Mouse (Mus musculus): ENCODE data around the gene Alk. TPM values are rescaled to one million over a fixed set of nuclear protein-coding genes. Genes with fewer than 3 reads are reported as not detected.

Gene Alk
- polyA plus RNA-seq, 1 experiment: 0.25 TPM

GRCm38 (mm10) chr17:72250482-72251405, 353.7 kb downstream of the Alk start:
- Histone ChIP-seq H3K4me3 (ENCODE audit: insufficient read depth, low read length) (no peak overlapping the region), H3K27ac (ENCODE audit: insufficient read depth, low read length) (no peak overlapping the region), H3K4me1 (ENCODE audit: control insufficient read depth, insufficient read depth, low read length) (peaks cover 2% of the 10 kb centered on the region; the same call in 1 of the 2 replicates)
- TF ChIP-seq CTCF (IDR thresholded peaks at IDR 0.05; ENCODE audit: borderline replicate concordance, insufficient read depth, low read length) (no peak), POLR2A (IDR thresholded peaks at IDR 0.05; ENCODE audit: low read depth, low read length) (no peak)

- H3K27ac ChIP-seq (ENCODE audit: insufficient read depth, low read length): no peak overlapping the region
- no peak overlapping the region for H3K4me3 ChIP-seq (ENCODE audit: insufficient read depth, low read length)
- peak; percentile 49; the same call in 1 of the 2 replicates for TF ChIP-seq CTCF (IDR thresholded peaks at IDR 0.05; ENCODE audit: borderline replicate concordance, insufficient read depth, low read length)
- TF ChIP-seq POLR2A (IDR thresholded peaks at IDR 0.05; ENCODE audit: low read depth, low read length): no peak
Measured at GRCm38 (mm10) chr17:72242036-72242435, 362.4 kb downstream of the Alk start.

GRCm38 (mm10) chr17:72237315-72237714, 367.1 kb downstream of the Alk start:
- Histone ChIP-seq H3K4me1 (ENCODE audit: control insufficient read depth, insufficient read depth, low read length) (no peaks in the 10 kb centered on the region), H3K27ac (ENCODE audit: insufficient read depth, low read length) (no peak overlapping the region), H3K4me3 (ENCODE audit: insufficient read depth, low read length) (no peak overlapping the region)
- TF ChIP-seq CTCF (IDR thresholded peaks at IDR 0.05; ENCODE audit: borderline replicate concordance, insufficient read depth, low read length): no peak
- TF ChIP-seq POLR2A (IDR thresholded peaks at IDR 0.05; ENCODE audit: low read depth, low read length): no peak

More at GRCm38 (mm10) chr17:72242036-72242435, 362.4 kb downstream of the Alk start:
- no peaks in the 10 kb centered on the region for H3K4me1 ChIP-seq (ENCODE audit: control insufficient read depth, insufficient read depth, low read length)

GRCm38 (mm10) chr17:72230891-72231290, 373.5 kb downstream of the Alk start:
- H3K4me3 ChIP-seq (ENCODE audit: insufficient read depth, low read length): no peak overlapping the region
- H3K4me1 ChIP-seq (ENCODE audit: control insufficient read depth, insufficient read depth, low read length): no peaks in the 10 kb centered on the region
- TF ChIP-seq POLR2A (IDR thresholded peaks at IDR 0.05; ENCODE audit: low read depth, low read length) (no peak), CTCF (IDR thresholded peaks at IDR 0.05; ENCODE audit: borderline replicate concordance, insufficient read depth, low read length) (no peak)
- H3K27ac ChIP-seq (ENCODE audit: insufficient read depth, low read length): no peak overlapping the region

GRCm38 (mm10) chr17:72218816-72219215, 385.6 kb downstream of the Alk start:
- Histone ChIP-seq H3K4me1 (ENCODE audit: control insufficient read depth, insufficient read depth, low read length) (no peaks in the 10 kb centered on the region), H3K4me3 (ENCODE audit: insufficient read depth, low read length) (no peak overlapping the region), H3K27ac (ENCODE audit: insufficient read depth, low read length) (no peak overlapping the region)
- no peak for TF ChIP-seq POLR2A (IDR thresholded peaks at IDR 0.05; ENCODE audit: low read depth, low read length)
- TF ChIP-seq CTCF (IDR thresholded peaks at IDR 0.05; ENCODE audit: borderline replicate concordance, insufficient read depth, low read length): no peak

GRCm38 (mm10) chr17:72197576-72197975, 406.9 kb downstream of the Alk start:
- Histone ChIP-seq H3K4me1 (ENCODE audit: control insufficient read depth, insufficient read depth, low read length) (no peaks in the 10 kb centered on the region), H3K4me3 (ENCODE audit: insufficient read depth, low read length) (no peak overlapping the region), H3K27ac (ENCODE audit: insufficient read depth, low read length) (no peak overlapping the region)
- TF ChIP-seq CTCF (IDR thresholded peaks at IDR 0.05; ENCODE audit: borderline replicate concordance, insufficient read depth, low read length): no peak
- no peak for TF ChIP-seq POLR2A (IDR thresholded peaks at IDR 0.05; ENCODE audit: low read depth, low read length)

- TF ChIP-seq CTCF (IDR thresholded peaks at IDR 0.05; ENCODE audit: borderline replicate concordance, insufficient read depth, low read length) (no peak), POLR2A (IDR thresholded peaks at IDR 0.05; ENCODE audit: low read depth, low read length) (no peak)
Measured at GRCm38 (mm10) chr17:72194976-72195650, 409.3 kb downstream of the Alk start.

GRCm38 (mm10) chr17:72190536-72190935, 413.9 kb downstream of the Alk start:
- Histone ChIP-seq H3K27ac (ENCODE audit: insufficient read depth, low read length) (no peak overlapping the region), H3K4me1 (ENCODE audit: control insufficient read depth, insufficient read depth, low read length) (no peaks in the 10 kb centered on the region), H3K4me3 (ENCODE audit: insufficient read depth, low read length) (no peak overlapping the region)
- TF ChIP-seq CTCF (IDR thresholded peaks at IDR 0.05; ENCODE audit: borderline replicate concordance, insufficient read depth, low read length): no peak
- TF ChIP-seq POLR2A (IDR thresholded peaks at IDR 0.05; ENCODE audit: low read depth, low read length): no peak

More at GRCm38 (mm10) chr17:72194976-72195650, 409.3 kb downstream of the Alk start:
- Histone ChIP-seq H3K4me1 (ENCODE audit: control insufficient read depth, insufficient read depth, low read length) (no peaks in the 10 kb centered on the region), H3K27ac (ENCODE audit: insufficient read depth, low read length) (no peak overlapping the region), H3K4me3 (ENCODE audit: insufficient read depth, low read length) (no peak overlapping the region)

GRCm38 (mm10) chr17:72187026-72187425, 417.4 kb downstream of the Alk start:
- Histone ChIP-seq H3K4me1 (ENCODE audit: control insufficient read depth, insufficient read depth, low read length) (no peaks in the 10 kb centered on the region), H3K4me3 (ENCODE audit: insufficient read depth, low read length) (no peak overlapping the region), H3K27ac (ENCODE audit: insufficient read depth, low read length) (no peak overlapping the region)
- no peak for TF ChIP-seq POLR2A (IDR thresholded peaks at IDR 0.05; ENCODE audit: low read depth, low read length)
- no peak for TF ChIP-seq CTCF (IDR thresholded peaks at IDR 0.05; ENCODE audit: borderline replicate concordance, insufficient read depth, low read length)
